ENCODE assay signal across 19 mouse cellular contexts in genomic region chr3:114570978-114571377, GRCm38 (mm10).
"Had no signal": no experiment of that assay in that cellular context is flagged by ENCODE, and none has a peak within 500 bp of the region (broad histone marks: within the 10 kb centered on the region; RNA-seq: fewer than 3 reads in every experiment).

No protein-coding gene starts in this region.

- H3K4me2 ChIP-seq: midbrain, embryonic 13.5 days; neural tube, embryonic 13.5 days had no signal

- H3K4me3 ChIP-seq: layer of hippocampus, adult 2 months; megakaryocyte, embryonic 14.5 days; midbrain, embryonic 10.5 days; midbrain, embryonic 13.5 days; myocyte; neural tube, embryonic 13.5 days had no signal

- ATAC-seq: intestine, embryonic 16.5 days; midbrain, embryonic 13.5 days; midbrain, embryonic 16.5 days had no signal

- H3K9ac ChIP-seq: liver, embryonic 14.5 days; midbrain, embryonic 13.5 days; neural tube, embryonic 13.5 days had no signal

- H3K4me1 ChIP-seq: megakaryocyte, embryonic 14.5 days; midbrain, embryonic 10.5 days; midbrain, embryonic 13.5 days; neural tube, embryonic 13.5 days had no signal

- H3K27me3 ChIP-seq: megakaryocyte, embryonic 14.5 days; midbrain, embryonic 13.5 days; neural tube, embryonic 13.5 days had no signal

- DNase-seq: kidney, adult 18-20 months; kidney, adult 9 months; kidney, postnatal 25 days; layer of hippocampus, adult 9-11 months; lung, adult 2 months; lung, postnatal 36 days; thymus, adult 2 months; thymus, postnatal 14 days; thymus, postnatal 4 days had no signal

- H3K9me3 ChIP-seq: megakaryocyte, embryonic 14.5 days; midbrain, embryonic 10.5 days; midbrain, embryonic 13.5 days; neural tube, embryonic 13.5 days had no signal

- H3K36me3 ChIP-seq: midbrain, embryonic 10.5 days; midbrain, embryonic 13.5 days; neural tube, embryonic 13.5 days had no signal

- H3K27ac ChIP-seq: layer of hippocampus, adult 2 months; liver, embryonic 14.5 days; midbrain, embryonic 10.5 days; midbrain, embryonic 13.5 days; neural tube, embryonic 13.5 days; stomach, postnatal 0 days had no signal
